Mouse (Mus musculus): Measurements from ENCODE around the gene Aip. TPM values are rescaled to one million over a fixed set of nuclear protein-coding genes. Genes with fewer than 3 reads are reported as not detected.
A peak's percentile ranks its signal among the peaks of the same experiment; 100 is the strongest.

The Aip gene
- polyA plus RNA-seq, 1 experiment, result 53.5 TPM

GRCm38 (mm10) chr19:4155223-4156072, 29.8 kb upstream of the Aip start:
- peak; percentile 11; the same call in 1 of the 2 replicates for TF ChIP-seq POLR2A (IDR thresholded peaks at IDR 0.05; ENCODE audit: borderline replicate concordance, control insufficient read depth, low read depth, low read length)
- no peak for TF ChIP-seq CTCF (IDR thresholded peaks at IDR 0.05; ENCODE audit: control insufficient read depth, insufficient read depth, low read length)
- H3K27ac ChIP-seq (ENCODE audit: control insufficient read depth, insufficient read depth, low read depth, low read length, poor library complexity), result peak overlapping the region; percentile 72
- WGBS, result 20% methylated on average over 6 of the region's 6 CpGs
- peaks cover 2% of the 10 kb centered on the region for H3K4me1 ChIP-seq (ENCODE audit: control insufficient read depth, insufficient read depth, low read length)
- H3K4me3 ChIP-seq (replicated peaks; ENCODE audit: control insufficient read depth, low read depth, low read length), result peak overlapping the region; percentile 76

DNA sequence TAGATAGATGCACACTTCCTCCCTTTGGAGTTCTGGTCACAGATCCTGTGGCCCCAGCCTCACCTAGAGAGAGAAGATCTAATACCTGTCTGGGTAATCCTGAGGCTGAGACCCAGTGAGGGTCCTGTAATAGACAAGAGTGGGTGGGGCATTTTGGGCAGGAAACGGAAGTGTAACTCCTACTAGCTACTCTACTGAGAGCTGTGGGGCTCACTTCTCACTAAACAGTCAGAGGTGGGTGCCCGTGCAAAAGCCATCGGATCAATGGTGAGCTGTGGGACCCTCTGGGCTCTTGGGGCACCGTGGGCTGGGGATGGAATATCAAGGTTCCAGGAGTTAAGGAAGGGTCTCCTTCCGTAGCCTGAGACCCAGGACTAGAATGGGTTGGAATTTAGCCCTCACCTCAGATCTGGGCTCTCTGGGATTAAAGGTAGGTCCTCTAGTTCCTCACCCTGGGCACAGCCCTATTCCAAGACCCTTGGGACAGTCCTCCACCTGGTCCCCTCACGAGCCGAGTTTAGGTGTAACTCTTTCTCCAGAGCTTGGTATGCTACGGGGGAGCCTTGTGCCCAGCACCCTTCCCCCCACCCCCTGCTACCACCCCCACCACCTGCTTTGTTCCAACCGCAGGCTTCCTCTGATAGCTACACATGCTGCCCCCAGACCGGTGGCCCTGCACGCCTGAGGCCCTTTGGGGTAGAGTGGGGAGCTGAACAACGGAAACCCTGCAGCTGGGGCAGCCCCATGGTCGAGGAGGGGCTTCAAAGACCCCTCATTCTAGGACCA, 29.0 kb upstream of the Aip start:
- peaks cover 4% of the 10 kb centered on the region for H3K4me1 ChIP-seq (ENCODE audit: control insufficient read depth, insufficient read depth, low read length)
- 5% methylated on average over 13 of the region's 13 CpGs for WGBS

GRCm38 (mm10) chr19:4153232-4153654, 27.6 kb upstream of the Aip start, which contains the start of gene Ptprcap:
Gene Ptprcap, plus strand, starts transcription at chr19:4153604.
- Histone ChIP-seq H3K4me1 (ENCODE audit: control insufficient read depth, insufficient read depth, low read length) (peaks cover 4% of the 10 kb centered on the region), H3K27ac (ENCODE audit: control insufficient read depth, insufficient read depth, low read depth, low read length, poor library complexity) (peak within 1 kb of the TSS; percentile 95), H3K4me3 (replicated peaks; ENCODE audit: control insufficient read depth, low read depth, low read length) (no peak within 1 kb of the TSS)
- TF ChIP-seq POLR2A (IDR thresholded peaks at IDR 0.05; ENCODE audit: borderline replicate concordance, control insufficient read depth, low read depth, low read length), result no peak
- TF ChIP-seq CTCF (IDR thresholded peaks at IDR 0.05; ENCODE audit: control insufficient read depth, insufficient read depth, low read length), result no peak
- WGBS, result 92% methylated on average over 11 of the region's 11 CpGs

More for the DNA sequence above, 29.0 kb upstream of the Aip start:
- no peak for TF ChIP-seq CTCF (IDR thresholded peaks at IDR 0.05; ENCODE audit: control insufficient read depth, insufficient read depth, low read length)
- peak; percentile 73 for TF ChIP-seq POLR2A (IDR thresholded peaks at IDR 0.05; ENCODE audit: borderline replicate concordance, control insufficient read depth, low read depth, low read length)
- peak overlapping the region; percentile 76 for H3K4me3 ChIP-seq (replicated peaks; ENCODE audit: control insufficient read depth, low read depth, low read length)
- H3K27ac ChIP-seq (ENCODE audit: control insufficient read depth, insufficient read depth, low read depth, low read length, poor library complexity), result peak overlapping the region; percentile 95

GRCm38 (mm10) chr19:4152445-4153231, 27.0 kb upstream of the Aip start:
- Histone ChIP-seq H3K27ac (ENCODE audit: control insufficient read depth, insufficient read depth, low read depth, low read length, poor library complexity) (no peak overlapping the region), H3K4me1 (ENCODE audit: control insufficient read depth, insufficient read depth, low read length) (peaks cover 7% of the 10 kb centered on the region), H3K4me3 (replicated peaks; ENCODE audit: control insufficient read depth, low read depth, low read length) (no peak overlapping the region)
- WGBS, result 89% methylated on average over 8 of the region's 8 CpGs
- TF ChIP-seq CTCF (IDR thresholded peaks at IDR 0.05; ENCODE audit: control insufficient read depth, insufficient read depth, low read length), result no peak
- TF ChIP-seq POLR2A (IDR thresholded peaks at IDR 0.05; ENCODE audit: borderline replicate concordance, control insufficient read depth, low read depth, low read length), result no peak

- H3K4me3 ChIP-seq (replicated peaks; ENCODE audit: control insufficient read depth, low read depth, low read length), result no peak overlapping the region
- H3K27ac ChIP-seq (ENCODE audit: control insufficient read depth, insufficient read depth, low read depth, low read length, poor library complexity), result no peak overlapping the region
- TF ChIP-seq POLR2A (IDR thresholded peaks at IDR 0.05; ENCODE audit: borderline replicate concordance, control insufficient read depth, low read depth, low read length) (no peak), CTCF (IDR thresholded peaks at IDR 0.05; ENCODE audit: control insufficient read depth, insufficient read depth, low read length) (no peak)
- 92% methylated on average over 5 of the region's 5 CpGs for WGBS
- H3K4me1 ChIP-seq (ENCODE audit: control insufficient read depth, insufficient read depth, low read length), result peaks cover 11% of the 10 kb centered on the region
Measured at GRCm38 (mm10) chr19:4151898-4152297, 26.2 kb upstream of the Aip start.

GRCm38 (mm10) chr19:4151488-4151860, 25.8 kb upstream of the Aip start:
- 69% methylated on average over 5 of the region's 5 CpGs for WGBS
- peaks cover 11% of the 10 kb centered on the region for H3K4me1 ChIP-seq (ENCODE audit: control insufficient read depth, insufficient read depth, low read length)
- TF ChIP-seq POLR2A (IDR thresholded peaks at IDR 0.05; ENCODE audit: borderline replicate concordance, control insufficient read depth, low read depth, low read length) (no peak), CTCF (IDR thresholded peaks at IDR 0.05; ENCODE audit: control insufficient read depth, insufficient read depth, low read length) (no peak)
- no peak overlapping the region for H3K4me3 ChIP-seq (replicated peaks; ENCODE audit: control insufficient read depth, low read depth, low read length)
- no peak overlapping the region for H3K27ac ChIP-seq (ENCODE audit: control insufficient read depth, insufficient read depth, low read depth, low read length, poor library complexity)

DNA sequence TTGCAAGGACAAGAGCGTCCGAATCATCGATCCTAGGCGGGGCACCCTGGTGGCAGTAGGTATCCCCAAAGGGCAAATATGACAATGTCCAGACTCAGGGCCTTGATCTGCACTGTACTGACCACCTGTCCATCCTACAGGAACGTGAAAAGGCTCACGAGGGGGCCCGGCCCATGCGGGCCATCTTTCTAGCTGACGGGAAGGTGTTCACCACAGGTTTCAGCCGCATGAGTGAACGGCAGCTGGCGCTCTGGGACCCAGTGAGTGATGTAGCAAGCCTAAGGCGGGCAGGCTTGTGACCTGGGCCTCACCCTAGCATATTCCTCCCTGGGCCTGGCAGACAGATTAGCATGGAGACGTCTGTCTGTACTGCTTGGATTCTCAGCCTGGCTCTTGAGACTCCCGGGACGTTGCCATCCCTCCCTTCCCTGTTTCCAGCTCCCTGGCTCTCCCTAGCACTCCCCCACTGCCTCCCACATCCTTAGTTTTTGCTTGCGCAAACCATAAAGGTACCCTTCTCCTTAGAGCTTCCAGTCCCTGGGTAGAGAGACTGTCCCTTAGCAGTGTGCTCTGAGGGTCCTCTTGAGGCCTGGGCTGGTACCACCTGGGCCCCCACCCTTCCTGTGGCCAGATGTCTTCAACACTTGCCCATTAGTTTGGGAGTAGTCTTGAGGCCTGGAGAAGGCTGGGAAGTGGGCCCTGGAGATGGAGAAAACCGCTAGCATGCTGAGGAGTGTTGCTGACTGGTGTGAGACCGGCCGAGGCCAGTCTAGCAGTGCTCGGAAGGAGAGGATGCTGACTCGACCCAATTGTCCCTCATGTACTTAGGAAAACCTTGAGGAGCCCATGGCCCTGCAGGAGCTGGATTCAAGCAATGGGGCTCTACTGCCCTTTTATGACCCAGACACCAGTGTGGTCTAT, 25.2 kb upstream of the Aip start:
- 89% methylated on average over 22 of the region's 22 CpGs for WGBS
- Histone ChIP-seq H3K27ac (ENCODE audit: control insufficient read depth, insufficient read depth, low read depth, low read length, poor library complexity) (no peak overlapping the region), H3K4me3 (replicated peaks; ENCODE audit: control insufficient read depth, low read depth, low read length) (no peak overlapping the region), H3K4me1 (ENCODE audit: control insufficient read depth, insufficient read depth, low read length) (peaks cover 11% of the 10 kb centered on the region)
- TF ChIP-seq CTCF (IDR thresholded peaks at IDR 0.05; ENCODE audit: control insufficient read depth, insufficient read depth, low read length) (no peak), POLR2A (IDR thresholded peaks at IDR 0.05; ENCODE audit: borderline replicate concordance, control insufficient read depth, low read depth, low read length) (no peak)
